21 mouse cellular contexts compared by ENCODE assay signal in the genomic region with DNA sequence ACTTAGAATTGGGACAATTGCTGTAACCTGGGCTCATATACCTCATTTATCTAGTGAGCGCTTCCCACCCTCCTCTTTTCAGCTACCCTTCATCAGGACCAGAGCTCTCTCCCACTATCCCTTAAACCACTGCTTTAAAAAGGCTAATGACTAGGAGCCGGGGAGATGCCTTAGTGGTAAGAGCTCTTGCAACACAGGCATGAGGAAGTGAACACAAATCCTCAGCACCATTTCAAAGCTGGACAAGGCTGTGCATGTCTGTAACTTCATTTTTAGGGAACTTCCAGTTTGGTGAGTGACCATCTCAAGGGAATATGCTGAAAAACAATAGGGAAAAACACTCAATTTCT.
A peak's percentile ranks its signal among the peaks of the same experiment; 100 is the strongest.
DNase-seq lines count a peak whose midpoint lies in the region; ATAC-seq lines count a peak whose summit lies in the region.
"Had no signal": no experiment of that assay in that cellular context is flagged by ENCODE, and none has a peak within 500 bp of the region (broad histone marks: within the 10 kb centered on the region; RNA-seq: fewer than 3 reads in every experiment).

No protein-coding gene starts in this region.

- no peak overlapping the region for H3K4me2 ChIP-seq in midbrain, embryonic 14.5 days (ENCODE audit: low read length)
- no peak overlapping the region for H3K4me2 ChIP-seq in midbrain, embryonic 11.5 days
- H3K4me2 ChIP-seq: embryonic facial prominence, embryonic 15.5 days; heart, embryonic 15.5 days; liver, embryonic 13.5 days; lung, embryonic 15.5 days; neural tube, embryonic 13.5 days had no signal

- H3K9me3 ChIP-seq in heart, embryonic 10.5 days = no peaks in the 10 kb centered on the region
- H3K9me3 ChIP-seq in midbrain, embryonic 14.5 days (ENCODE audit: control insufficient read depth, low read length) = no peaks in the 10 kb centered on the region
- H3K9me3 ChIP-seq in midbrain, embryonic 11.5 days (ENCODE audit: control insufficient read depth, low read length) = no peaks in the 10 kb centered on the region
- H3K9me3 ChIP-seq: embryonic facial prominence, embryonic 15.5 days; heart, embryonic 15.5 days; liver, embryonic 13.5 days; lung, embryonic 15.5 days; neural tube, embryonic 13.5 days had no signal

- no peak overlapping the region for H3K4me3 ChIP-seq in heart, embryonic 10.5 days
- no peak overlapping the region for H3K4me3 ChIP-seq in midbrain, embryonic 14.5 days (replicated peaks; ENCODE audit: low read depth, low read length)
- H3K4me3 ChIP-seq in midbrain, embryonic 11.5 days (ENCODE audit: low read depth, low read length) = no peak overlapping the region
- H3K4me3 ChIP-seq: embryonic facial prominence, embryonic 15.5 days; heart, embryonic 15.5 days; liver, embryonic 13.5 days; lung, embryonic 15.5 days; neural tube, embryonic 13.5 days had no signal

- no peak overlapping the region for H3K27ac ChIP-seq in heart, embryonic 10.5 days
- H3K27ac ChIP-seq in midbrain, embryonic 14.5 days (replicated peaks; ENCODE audit: low read depth, low read length) = 0 out of 2 replicates have a peak overlapping the region, but pooled peaks have one; percentile 13
- H3K27ac ChIP-seq in midbrain, embryonic 11.5 days (ENCODE audit: low read depth, low read length) = no peak overlapping the region
- H3K27ac ChIP-seq: embryonic facial prominence, embryonic 15.5 days; heart, embryonic 15.5 days; liver, embryonic 13.5 days; lung, embryonic 15.5 days; neural tube, embryonic 13.5 days had no signal

- no peak overlapping the region for H3K9ac ChIP-seq in midbrain, embryonic 14.5 days (replicated peaks; ENCODE audit: low read length)
- no peak overlapping the region for H3K9ac ChIP-seq in midbrain, embryonic 11.5 days (ENCODE audit: low read length)
- H3K9ac ChIP-seq: embryonic facial prominence, embryonic 15.5 days; heart, embryonic 15.5 days; liver, embryonic 13.5 days; lung, embryonic 15.5 days; neural tube, embryonic 13.5 days had no signal

- no peaks in the 10 kb centered on the region for H3K27me3 ChIP-seq in heart, embryonic 10.5 days (ENCODE audit: insufficient read depth, poor library complexity, severe bottlenecking)
- no peaks in the 10 kb centered on the region for H3K27me3 ChIP-seq in midbrain, embryonic 14.5 days (ENCODE audit: control insufficient read depth, insufficient read depth, low read length)
- no peaks in the 10 kb centered on the region for H3K27me3 ChIP-seq in midbrain, embryonic 11.5 days (ENCODE audit: control insufficient read depth, insufficient read depth, low read length)
- H3K27me3 ChIP-seq: embryonic facial prominence, embryonic 15.5 days; heart, embryonic 15.5 days; liver, embryonic 13.5 days; lung, embryonic 15.5 days; neural tube, embryonic 13.5 days; Patski had no signal

- H3K36me3 ChIP-seq in heart, embryonic 10.5 days = peaks cover 3% of the 10 kb centered on the region; the same call in 1 of the 2 replicates
- no peaks in the 10 kb centered on the region for H3K36me3 ChIP-seq in midbrain, embryonic 14.5 days (ENCODE audit: control insufficient read depth, insufficient read depth, low read length)
- no peaks in the 10 kb centered on the region for H3K36me3 ChIP-seq in midbrain, embryonic 11.5 days (ENCODE audit: control insufficient read depth, insufficient read depth, low read length)
- H3K36me3 ChIP-seq: embryonic facial prominence, embryonic 15.5 days; heart, embryonic 15.5 days; liver, embryonic 13.5 days; lung, embryonic 15.5 days; neural tube, embryonic 13.5 days had no signal

- 86% methylated on average over 2 of the region's 2 CpGs for WGBS in heart, embryonic 10.5 days
- 70% methylated on average over 2 of the region's 2 CpGs for WGBS in midbrain, embryonic 14.5 days
- WGBS in midbrain, embryonic 11.5 days = 94% methylated on average over 2 of the region's 2 CpGs

- no peak for ATAC-seq in midbrain, embryonic 14.5 days (ENCODE audit: low FRiP score, low TSS enrichment)
- no peak for ATAC-seq in midbrain, embryonic 11.5 days (ENCODE audit: low FRiP score)
- ATAC-seq in megakaryocyte, adult 5-6 weeks (ENCODE audit: poor library complexity, severe bottlenecking) = peak; percentile 82
- ATAC-seq: Patski had no signal

- intact Hi-C loops in gastrocnemius, postnatal 36 days (cut with DNase I) = no loop called here

- H3K4me1 ChIP-seq in heart, embryonic 10.5 days = no peaks in the 10 kb centered on the region
- H3K4me1 ChIP-seq in midbrain, embryonic 14.5 days (ENCODE audit: control insufficient read depth, insufficient read depth, low read length) = peaks cover 3% of the 10 kb centered on the region; the same call in 1 of the 2 replicates
- no peaks in the 10 kb centered on the region for H3K4me1 ChIP-seq in midbrain, embryonic 11.5 days (ENCODE audit: control insufficient read depth, insufficient read depth, low read length)
- H3K4me1 ChIP-seq: embryonic facial prominence, embryonic 15.5 days; heart, embryonic 15.5 days; liver, embryonic 13.5 days; lung, embryonic 15.5 days; neural tube, embryonic 13.5 days had no signal

- peak; percentile 19 for DNase-seq in heart, embryonic 10.5 days (ENCODE audit: low spot score)
- no peak for DNase-seq in heart, postnatal 4 days
- DNase-seq in midbrain, embryonic 14.5 days = no peak
- no peak for DNase-seq in midbrain, embryonic 11.5 days (ENCODE audit: low spot score, missing footprints)
- DNase-seq in gastrocnemius, postnatal 36 days = no peak
- no peak for DNase-seq in right cerebral cortex, postnatal 4 days
- DNase-seq: adrenal gland, adult 8-10 months; cerebellum, adult 9-10 months; heart, adult 18-20 months; kidney, adult 18-20 months; kidney, postnatal 14 days; layer of hippocampus, adult 9-11 months; liver, embryonic 13.5 days; spleen, adult 18-20 months; thymus, postnatal 4 days had no signal
